Mouse (Mus musculus): ENCODE measurements around the gene Cfc1. TPM values are rescaled to one million over a fixed set of nuclear protein-coding genes. Genes with fewer than 3 reads are reported as not detected.
"Not testable (repeated sequence)": the region's sequence is repeated elsewhere in the genome, so short reads cannot be mapped to it uniquely, and the experiment has no call there.

Gene Cfc1
- polyA plus RNA-seq, 1 experiment from 2014 or later: 0.50 TPM

DNA sequence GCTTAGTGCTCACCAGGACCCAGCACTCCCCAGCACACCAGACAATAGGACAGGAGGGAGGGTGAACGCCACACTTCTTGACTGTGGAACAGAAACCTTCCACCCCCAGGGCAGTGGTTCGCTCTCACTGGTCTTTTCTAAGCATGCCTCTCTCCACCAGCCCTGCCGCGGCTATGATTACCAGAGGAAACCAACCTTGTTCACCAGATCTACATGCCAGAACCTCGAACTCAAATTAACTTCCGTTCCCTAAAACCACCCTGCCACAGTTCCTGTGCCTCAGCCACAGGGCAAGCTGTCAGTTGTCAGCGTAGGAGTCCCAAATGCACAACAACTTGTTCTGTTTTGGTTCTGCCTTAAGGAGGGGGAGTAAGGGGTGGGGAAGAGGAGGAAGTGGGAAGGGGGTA is 24.9 kb upstream of the Cfc1 start:
- H3K27me3 ChIP-seq (ENCODE audit: control insufficient read depth, insufficient read depth, low read length): no peaks in the 10 kb centered on the region
- H3K27ac ChIP-seq (ENCODE audit: low read depth, low read length): no peak overlapping the region
- no peaks in the 10 kb centered on the region for H3K4me1 ChIP-seq (ENCODE audit: control insufficient read depth, insufficient read depth, low read length)
- no peaks in the 10 kb centered on the region for H3K9me3 ChIP-seq (replicated peaks; ENCODE audit: control insufficient read depth, low read length)
- no peaks in the 10 kb centered on the region for H3K36me3 ChIP-seq (ENCODE audit: control insufficient read depth, insufficient read depth, low read length)
- 0 out of 2 replicates have a peak overlapping the region, but pooled peaks have one; percentile 8 for H3K4me3 ChIP-seq (ENCODE audit: low read depth, low read length)
- 4% methylated on average over 7 of the region's 7 CpGs for WGBS (ENCODE audit: insufficient replicate concordance)
- no peak overlapping the region for H3K9ac ChIP-seq (ENCODE audit: low read depth, low read length)
- peak overlapping the region; percentile 49 for H3K4me2 ChIP-seq
- no peak; the same call in 1 of the 2 replicates for ATAC-seq (replicated peaks; ENCODE audit: insufficient number of reproducible peaks, low FRiP score, low TSS enrichment)

DNA sequence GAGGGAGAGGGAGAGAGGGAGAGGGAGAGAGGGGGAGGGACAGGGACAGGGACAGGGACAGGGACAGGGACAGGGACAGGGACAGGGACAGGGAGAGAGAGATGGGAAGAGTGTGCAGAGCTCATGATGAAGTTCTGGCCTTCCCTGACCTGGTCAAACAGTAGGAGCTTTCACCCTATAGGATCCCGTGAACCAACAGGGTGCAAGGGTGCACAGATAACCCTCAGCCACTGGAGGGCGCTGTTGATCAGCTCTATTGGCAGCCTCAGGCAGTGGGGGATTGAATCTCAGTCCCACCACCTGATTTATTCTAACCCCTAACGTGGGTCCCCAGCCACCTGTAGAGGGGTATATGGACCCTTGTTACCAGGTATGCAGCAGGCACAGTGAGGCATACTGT is 24.4 kb upstream of the Cfc1 start:
- Histone ChIP-seq H3K4me3 (ENCODE audit: low read depth, low read length) (no peak overlapping the region), H3K36me3 (ENCODE audit: control insufficient read depth, insufficient read depth, low read length) (no peaks in the 10 kb centered on the region), H3K27ac (ENCODE audit: low read depth, low read length) (no peak overlapping the region), H3K27me3 (ENCODE audit: control insufficient read depth, insufficient read depth, low read length) (no peaks in the 10 kb centered on the region), H3K9ac (ENCODE audit: low read depth, low read length) (no peak overlapping the region), H3K9me3 (replicated peaks; ENCODE audit: control insufficient read depth, low read length) (no peaks in the 10 kb centered on the region), H3K4me1 (ENCODE audit: control insufficient read depth, insufficient read depth, low read length) (no peaks in the 10 kb centered on the region), H3K4me2 (no peak overlapping the region)
- peak; percentile 55 for ATAC-seq (replicated peaks; ENCODE audit: insufficient number of reproducible peaks, low FRiP score, low TSS enrichment)
- 11% methylated on average over 3 of the region's 3 CpGs for WGBS (ENCODE audit: insufficient replicate concordance)

DNA sequence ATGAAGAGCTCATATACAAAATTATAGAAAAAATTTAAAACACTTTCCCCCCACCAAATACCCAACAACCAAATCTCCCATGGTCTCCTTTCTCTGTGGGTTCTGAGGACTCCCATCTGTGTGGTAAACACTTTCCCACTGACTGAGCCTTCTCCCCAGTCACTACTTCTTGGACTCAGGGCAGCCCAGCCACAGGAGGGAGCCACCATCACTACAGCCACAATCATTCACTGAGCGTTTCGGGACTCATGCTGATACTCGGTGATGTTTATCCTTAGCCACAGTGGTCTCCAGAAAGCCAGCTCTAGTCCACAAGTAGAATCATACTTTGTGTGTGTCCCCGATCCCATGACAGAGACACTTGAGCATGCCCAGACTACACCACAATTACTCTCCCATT is 22.4 kb upstream of the Cfc1 start:
- no peaks in the 10 kb centered on the region for H3K36me3 ChIP-seq (ENCODE audit: control insufficient read depth, insufficient read depth, low read length)
- ATAC-seq (replicated peaks; ENCODE audit: insufficient number of reproducible peaks, low FRiP score, low TSS enrichment): no peak
- no peaks in the 10 kb centered on the region for H3K9me3 ChIP-seq (replicated peaks; ENCODE audit: control insufficient read depth, low read length)
- H3K27ac ChIP-seq (ENCODE audit: low read depth, low read length): no peak overlapping the region
- no peak overlapping the region for H3K4me3 ChIP-seq (ENCODE audit: low read depth, low read length)
- WGBS (ENCODE audit: insufficient replicate concordance): 73% methylated on average over 4 of the region's 4 CpGs
- H3K9ac ChIP-seq (ENCODE audit: low read depth, low read length): no peak overlapping the region
- no peaks in the 10 kb centered on the region for H3K27me3 ChIP-seq (ENCODE audit: control insufficient read depth, insufficient read depth, low read length)
- H3K4me1 ChIP-seq (ENCODE audit: control insufficient read depth, insufficient read depth, low read length): no peaks in the 10 kb centered on the region
- H3K4me2 ChIP-seq: no peak overlapping the region

DNA sequence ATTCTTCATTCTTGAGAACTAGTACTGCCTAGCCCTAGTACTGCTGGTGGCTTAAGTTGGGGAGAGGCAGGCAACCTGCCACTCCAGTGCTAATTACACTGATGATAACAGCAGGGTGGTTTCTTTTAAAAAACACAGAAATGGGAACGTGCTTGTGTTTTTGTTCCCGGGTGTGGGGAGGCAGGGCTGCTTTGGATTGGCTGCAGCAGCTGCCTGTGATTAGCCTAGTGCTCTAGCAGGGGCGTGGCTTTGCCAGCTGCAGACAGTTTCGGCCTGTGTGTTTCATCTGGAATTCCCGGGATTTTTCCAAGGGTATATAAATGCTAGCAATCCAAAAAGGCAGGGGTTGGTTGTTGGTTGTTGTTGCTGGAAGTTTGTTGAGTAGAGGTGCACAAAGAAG is 18.9 kb upstream of the Cfc1 start:
- ATAC-seq (replicated peaks; ENCODE audit: insufficient number of reproducible peaks, low FRiP score, low TSS enrichment): no peak
- H3K36me3 ChIP-seq (ENCODE audit: control insufficient read depth, insufficient read depth, low read length): no peaks in the 10 kb centered on the region
- WGBS (ENCODE audit: insufficient replicate concordance): 24% methylated on average over 5 of the region's 5 CpGs
- H3K4me2 ChIP-seq: no peak overlapping the region; the same call in 1 of the 2 replicates
- no peak overlapping the region for H3K4me3 ChIP-seq (ENCODE audit: low read depth, low read length)
- no peaks in the 10 kb centered on the region for H3K4me1 ChIP-seq (ENCODE audit: control insufficient read depth, insufficient read depth, low read length)
- no peaks in the 10 kb centered on the region for H3K27me3 ChIP-seq (ENCODE audit: control insufficient read depth, insufficient read depth, low read length)
- no peak overlapping the region for H3K27ac ChIP-seq (ENCODE audit: low read depth, low read length)
- no peaks in the 10 kb centered on the region for H3K9me3 ChIP-seq (replicated peaks; ENCODE audit: control insufficient read depth, low read length)
- no peak overlapping the region for H3K9ac ChIP-seq (ENCODE audit: low read depth, low read length)

DNA sequence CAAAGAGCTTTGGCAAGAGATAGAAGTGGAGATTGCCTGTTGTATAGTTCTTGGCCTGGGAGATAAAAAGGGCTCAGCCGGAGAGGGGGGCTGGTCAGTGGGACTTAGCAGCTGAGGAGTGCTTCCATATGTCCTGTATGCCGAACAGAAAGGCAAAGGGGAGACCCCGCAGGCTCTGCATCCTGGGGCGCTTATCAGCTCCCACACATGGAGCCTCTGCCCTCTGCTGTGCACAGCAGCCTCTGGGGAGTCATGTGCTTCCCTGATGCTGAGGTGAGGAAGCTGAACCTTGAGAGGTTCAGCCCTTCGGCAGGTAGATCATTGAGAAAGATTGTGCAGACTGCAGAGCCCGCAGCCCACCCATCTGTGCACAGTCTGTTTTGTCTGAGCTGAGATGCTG is 18.2 kb upstream of the Cfc1 start:
- H3K27ac ChIP-seq (ENCODE audit: low read depth, low read length); H3K9me3 ChIP-seq (replicated peaks; ENCODE audit: control insufficient read depth, low read length); H3K4me2 ChIP-seq; H3K4me3 ChIP-seq (ENCODE audit: low read depth, low read length); H3K4me1 ChIP-seq (ENCODE audit: control insufficient read depth, insufficient read depth, low read length); H3K36me3 ChIP-seq (ENCODE audit: control insufficient read depth, insufficient read depth, low read length); ATAC-seq (replicated peaks; ENCODE audit: insufficient number of reproducible peaks, low FRiP score, low TSS enrichment); H3K9ac ChIP-seq (ENCODE audit: low read depth, low read length); H3K27me3 ChIP-seq (ENCODE audit: control insufficient read depth, insufficient read depth, low read length): not testable (repeated sequence)
- 27% methylated on average over 6 of the region's 6 CpGs for WGBS (ENCODE audit: insufficient replicate concordance)

DNA sequence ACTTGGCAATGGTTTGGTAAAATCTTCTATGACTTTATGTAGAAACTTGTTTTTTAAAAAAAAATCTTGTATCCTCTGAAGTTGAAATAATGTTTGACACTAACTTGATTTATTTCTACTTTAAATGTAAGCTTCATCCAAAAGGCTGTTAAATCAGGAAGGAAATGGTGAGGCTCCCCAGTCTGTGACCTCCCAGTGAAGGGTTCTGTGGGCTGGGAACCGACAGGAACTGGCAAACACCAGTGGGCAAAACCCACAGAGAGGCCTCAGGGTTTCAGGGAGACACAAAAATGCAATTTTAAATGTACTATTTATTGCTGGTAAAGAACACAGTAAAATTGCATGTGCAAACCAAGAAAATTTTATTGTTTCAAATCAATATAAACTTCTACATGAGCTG is 17.7 kb upstream of the Cfc1 start:
- not testable (repeated sequence) for H3K4me1 ChIP-seq (ENCODE audit: control insufficient read depth, insufficient read depth, low read length); H3K4me2 ChIP-seq; H3K27ac ChIP-seq (ENCODE audit: low read depth, low read length); H3K27me3 ChIP-seq (ENCODE audit: control insufficient read depth, insufficient read depth, low read length); H3K9ac ChIP-seq (ENCODE audit: low read depth, low read length); H3K4me3 ChIP-seq (ENCODE audit: low read depth, low read length); H3K9me3 ChIP-seq (replicated peaks; ENCODE audit: control insufficient read depth, low read length); H3K36me3 ChIP-seq (ENCODE audit: control insufficient read depth, insufficient read depth, low read length); ATAC-seq (replicated peaks; ENCODE audit: insufficient number of reproducible peaks, low FRiP score, low TSS enrichment)
- 40% methylated on average over 1 of the region's 1 CpGs for WGBS (ENCODE audit: insufficient replicate concordance)

DNA sequence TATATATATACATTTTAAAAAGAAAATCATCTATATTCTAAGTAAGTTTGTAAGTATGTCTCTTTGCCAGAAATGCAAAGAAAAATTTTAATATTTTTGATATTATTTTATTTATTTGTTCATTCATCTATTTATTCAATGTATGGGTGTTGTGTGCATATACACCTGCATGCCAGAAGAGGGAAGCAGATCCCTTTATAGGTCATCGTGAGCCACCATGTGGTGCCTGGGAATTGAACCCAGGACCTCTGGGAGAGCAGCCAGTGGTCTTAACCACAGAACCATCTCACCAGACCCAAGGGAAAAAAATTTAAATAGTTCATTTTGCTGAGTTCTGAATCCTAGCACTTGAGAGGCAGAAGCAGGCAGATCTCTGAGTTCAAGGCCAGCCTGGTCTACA is 17.2 kb upstream of the Cfc1 start:
- no peak overlapping the region for H3K9ac ChIP-seq (ENCODE audit: low read depth, low read length)
- 64% methylated on average over 1 of the region's 1 CpGs for WGBS (ENCODE audit: insufficient replicate concordance)
- no peak for ATAC-seq (replicated peaks; ENCODE audit: insufficient number of reproducible peaks, low FRiP score, low TSS enrichment)
- no peaks in the 10 kb centered on the region for H3K36me3 ChIP-seq (ENCODE audit: control insufficient read depth, insufficient read depth, low read length)
- no peak overlapping the region for H3K27ac ChIP-seq (ENCODE audit: low read depth, low read length)
- H3K4me1 ChIP-seq (ENCODE audit: control insufficient read depth, insufficient read depth, low read length): peaks cover 6% of the 10 kb centered on the region
- H3K4me2 ChIP-seq: no peak overlapping the region
- no peaks in the 10 kb centered on the region for H3K9me3 ChIP-seq (replicated peaks; ENCODE audit: control insufficient read depth, low read length)
- H3K4me3 ChIP-seq (ENCODE audit: low read depth, low read length): no peak overlapping the region
- H3K27me3 ChIP-seq (ENCODE audit: control insufficient read depth, insufficient read depth, low read length): no peaks in the 10 kb centered on the region

DNA sequence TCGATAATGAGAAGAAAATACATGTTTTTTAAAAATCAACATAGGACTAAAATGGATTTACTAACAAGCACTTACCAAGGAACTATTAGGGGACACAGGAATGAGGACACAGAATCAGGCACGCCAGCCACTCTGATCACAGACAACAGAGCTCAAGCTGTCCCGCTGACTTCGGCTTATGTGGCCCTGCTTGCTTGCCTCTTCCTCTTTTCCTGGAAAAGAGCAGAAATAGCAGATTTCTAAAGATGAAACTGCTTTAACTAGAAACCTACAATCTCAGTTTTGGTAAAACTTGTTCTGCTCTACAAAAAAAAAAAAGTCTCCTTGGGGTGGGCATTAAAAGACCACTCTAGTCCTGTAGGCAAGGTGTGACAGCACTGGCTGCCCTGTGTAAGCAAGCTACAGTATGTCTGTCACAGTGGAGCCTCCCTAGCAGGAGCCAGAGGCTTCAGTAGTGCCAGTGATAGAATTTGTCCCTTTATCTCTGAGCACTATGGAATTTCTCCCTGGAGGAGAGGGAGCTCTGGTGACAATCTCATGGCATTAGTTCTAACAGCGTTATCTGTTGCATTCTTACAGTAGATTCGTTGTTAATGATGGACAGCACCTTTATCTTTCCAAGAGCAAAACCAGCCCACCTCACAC is 13.1 kb upstream of the Cfc1 start:
- H3K27me3 ChIP-seq (ENCODE audit: control insufficient read depth, insufficient read depth, low read length): no peaks in the 10 kb centered on the region
- WGBS (ENCODE audit: insufficient replicate concordance): 32% methylated on average over 6 of the region's 6 CpGs
- no peak for ATAC-seq (replicated peaks; ENCODE audit: insufficient number of reproducible peaks, low FRiP score, low TSS enrichment)
- peaks cover 6% of the 10 kb centered on the region for H3K4me1 ChIP-seq (ENCODE audit: control insufficient read depth, insufficient read depth, low read length)
- H3K4me2 ChIP-seq: 0 out of 2 replicates have a peak overlapping the region, but pooled peaks have one; percentile 2
- no peak overlapping the region for H3K4me3 ChIP-seq (ENCODE audit: low read depth, low read length)
- H3K36me3 ChIP-seq (ENCODE audit: control insufficient read depth, insufficient read depth, low read length): no peaks in the 10 kb centered on the region
- no peaks in the 10 kb centered on the region for H3K9me3 ChIP-seq (replicated peaks; ENCODE audit: control insufficient read depth, low read length)
- H3K9ac ChIP-seq (ENCODE audit: low read depth, low read length): no peak overlapping the region
- no peak overlapping the region for H3K27ac ChIP-seq (ENCODE audit: low read depth, low read length)

DNA sequence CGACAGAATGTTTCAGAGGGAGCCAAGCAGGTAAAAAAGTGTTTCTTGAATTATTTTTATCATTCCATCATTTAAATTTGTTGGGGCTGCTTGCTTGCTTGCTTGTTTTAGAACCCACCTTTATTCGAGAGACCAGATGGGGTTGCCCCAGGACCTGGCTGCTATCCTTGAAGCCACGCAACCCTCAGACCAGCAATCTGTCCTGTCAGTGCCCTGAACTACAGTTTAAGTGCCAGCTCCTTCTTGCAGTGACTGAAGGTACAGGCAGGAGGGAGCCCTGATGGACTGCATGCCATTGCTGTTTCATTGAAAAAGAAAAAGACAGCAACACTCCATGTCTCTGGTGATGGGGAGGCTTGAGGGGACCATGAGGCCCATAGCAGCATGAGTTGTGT is 12.6 kb upstream of the Cfc1 start:
- Histone ChIP-seq H3K4me2 (0 out of 2 replicates have a peak overlapping the region, but pooled peaks have one; percentile 2), H3K9ac (ENCODE audit: low read depth, low read length) (no peak overlapping the region), H3K27me3 (ENCODE audit: control insufficient read depth, insufficient read depth, low read length) (no peaks in the 10 kb centered on the region), H3K9me3 (replicated peaks; ENCODE audit: control insufficient read depth, low read length) (no peaks in the 10 kb centered on the region), H3K4me3 (ENCODE audit: low read depth, low read length) (no peak overlapping the region), H3K27ac (ENCODE audit: low read depth, low read length) (no peak overlapping the region), H3K4me1 (ENCODE audit: control insufficient read depth, insufficient read depth, low read length) (peaks cover 6% of the 10 kb centered on the region), H3K36me3 (ENCODE audit: control insufficient read depth, insufficient read depth, low read length) (no peaks in the 10 kb centered on the region)
- 26% methylated on average over 3 of the region's 3 CpGs for WGBS (ENCODE audit: insufficient replicate concordance)
- no peak for ATAC-seq (replicated peaks; ENCODE audit: insufficient number of reproducible peaks, low FRiP score, low TSS enrichment)

Data from heart, embryonic 11.5 days (tissue).